1 mouse cellular context compared by ENCODE assay signal in the genomic region with DNA sequence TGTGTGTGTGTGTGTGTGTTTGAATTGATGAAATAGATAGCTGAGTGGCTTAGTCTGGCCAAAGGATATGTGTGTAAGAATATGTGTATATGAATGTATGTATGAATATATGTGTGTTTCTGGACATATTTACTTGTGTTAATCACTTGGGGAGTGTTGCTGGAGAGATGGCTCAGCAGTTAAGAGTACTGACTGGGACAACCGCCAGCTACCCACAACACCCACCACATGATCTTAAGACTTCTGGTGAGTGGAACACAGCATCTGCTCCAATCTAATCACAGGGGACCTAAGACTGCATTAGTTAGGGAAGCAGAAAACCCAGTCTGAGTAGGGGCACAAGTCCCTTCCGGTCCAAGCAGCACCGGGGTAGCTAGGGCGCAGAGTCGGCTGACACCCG.
TF ChIP-seq lines count a peak whose summit lies in the region.

No protein-coding gene starts in this region.

TF ChIP-seq in ES-E14, 5 proteins besides CTCF, POLR2A, EP300 and RAD21 (continued from another document):
- TF ChIP-seq ZC3H11A (IDR thresholded peaks at IDR 0.05; ENCODE audit: borderline replicate concordance, low read depth, low read length) = no peak
- TF ChIP-seq ZNF384 (IDR thresholded peaks at IDR 0.05; ENCODE audit: low read depth, low read length) = no peak
